ENCODE assay signal across 27 mouse cellular contexts in the genomic region with DNA sequence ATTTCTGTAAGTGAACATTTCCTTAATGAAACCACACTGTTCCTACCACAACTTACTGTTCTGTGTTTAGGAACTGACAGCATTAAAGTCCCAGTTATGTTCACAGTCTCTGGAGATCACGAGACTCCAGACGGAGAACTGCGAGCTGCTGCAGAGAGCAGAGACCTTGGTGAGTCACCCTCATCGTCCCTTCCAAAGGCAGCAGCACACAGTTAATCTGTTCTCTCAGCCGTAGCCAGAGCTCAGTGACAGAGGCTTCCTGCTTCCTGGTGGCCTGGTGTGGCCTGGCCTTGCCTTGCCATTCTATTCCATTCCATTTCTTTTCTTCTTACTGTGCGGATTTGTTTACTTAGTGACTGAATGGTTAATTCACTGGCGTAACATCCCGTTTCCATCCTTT. TPM values are rescaled to one million over a fixed set of nuclear protein-coding genes. Genes with fewer than 3 reads are reported as not detected.
A peak's percentile ranks its signal among the peaks of the same experiment; 100 is the strongest.
DNase-seq lines count a peak whose midpoint lies in the region; ATAC-seq and TF ChIP-seq lines count a peak whose summit lies in the region.
"Had no signal": no experiment of that assay in that cellular context is flagged by ENCODE, and none has a peak within 500 bp of the region (broad histone marks: within the 10 kb centered on the region; RNA-seq: fewer than 3 reads in every experiment).

No protein-coding gene starts in this region.

- WGBS in kidney, adult 2 months = 61% methylated on average over 8 of the region's 8 CpGs
- 64% methylated on average over 8 of the region's 8 CpGs for WGBS in midbrain, embryonic 13.5 days
- 85% methylated on average over 8 of the region's 8 CpGs for WGBS in forebrain, embryonic 15.5 days
- WGBS in forebrain, postnatal 0 days = 85% methylated on average over 8 of the region's 8 CpGs

- H3K27ac ChIP-seq in kidney, adult 2 months (ENCODE audit: insufficient read depth, low read depth, low read length) = no peak overlapping the region
- H3K27ac ChIP-seq in midbrain, embryonic 13.5 days = peak overlapping the region; percentile 64
- no peak overlapping the region for H3K27ac ChIP-seq in forebrain, embryonic 15.5 days (replicated peaks)
- H3K27ac ChIP-seq in forebrain, postnatal 0 days (ENCODE audit: low read depth, low read length) = no peak overlapping the region
- H3K27ac ChIP-seq: embryonic facial prominence, embryonic 10.5 days; hindbrain, postnatal 0 days; left cerebral cortex, adult 2 months had no signal

- peaks cover 11% of the 10 kb centered on the region; the same call in 1 of the 2 replicates for H3K4me1 ChIP-seq in kidney, adult 2 months (ENCODE audit: control insufficient read depth, insufficient read depth, low read length)
- H3K4me1 ChIP-seq in midbrain, embryonic 13.5 days (replicated peaks) = peaks cover 17% of the 10 kb centered on the region
- no peaks in the 10 kb centered on the region for H3K4me1 ChIP-seq in forebrain, embryonic 15.5 days
- no peaks in the 10 kb centered on the region for H3K4me1 ChIP-seq in forebrain, postnatal 0 days (ENCODE audit: insufficient read depth)
- H3K4me1 ChIP-seq: embryonic facial prominence, embryonic 10.5 days had no signal

- H3K36me3 ChIP-seq in kidney, adult 2 months (ENCODE audit: control insufficient read depth, insufficient read depth, low read length) = peaks cover 2% of the 10 kb centered on the region
- H3K36me3 ChIP-seq in midbrain, embryonic 13.5 days = peaks cover 70% of the 10 kb centered on the region
- peaks cover 62% of the 10 kb centered on the region for H3K36me3 ChIP-seq in forebrain, embryonic 15.5 days
- H3K36me3 ChIP-seq in forebrain, postnatal 0 days (ENCODE audit: insufficient read depth) = peaks cover 83% of the 10 kb centered on the region

- peak; percentile 73 for DNase-seq in adrenal gland, adult 2 months
- DNase-seq in adrenal gland, postnatal 4 days (ENCODE audit: low spot score in 2 of 2) = no peak
- peak; percentile 14 for DNase-seq in kidney, adult 2 months
- DNase-seq in kidney, adult 9 months = no peak
- DNase-seq in MN1 (ENCODE audit: low spot score) = peak; percentile 30
- DNase-seq in forebrain, postnatal 0 days = no peak
- DNase-seq: cerebellum, adult 2 months; gastrocnemius, postnatal 25 days; heart, postnatal 10 days; kidney, adult 18-20 months; kidney, postnatal 4 days; layer of hippocampus, adult 9-11 months; left cerebral cortex, postnatal 4 days; liver; thymus, postnatal 25 days had no signal

- H3K9me3 ChIP-seq in midbrain, embryonic 13.5 days = no peaks in the 10 kb centered on the region
- no peaks in the 10 kb centered on the region for H3K9me3 ChIP-seq in forebrain, embryonic 15.5 days
- no peaks in the 10 kb centered on the region for H3K9me3 ChIP-seq in forebrain, postnatal 0 days (ENCODE audit: low read length)
- H3K9me3 ChIP-seq: embryonic facial prominence, embryonic 10.5 days; G1E; megakaryocyte, embryonic 14.5 days had no signal

- H3K27me3 ChIP-seq in kidney, adult 2 months (replicated peaks; ENCODE audit: control insufficient read depth, insufficient read depth, low read length) = no peaks in the 10 kb centered on the region
- H3K27me3 ChIP-seq in midbrain, embryonic 13.5 days = no peaks in the 10 kb centered on the region
- H3K27me3 ChIP-seq in forebrain, embryonic 15.5 days = no peaks in the 10 kb centered on the region
- H3K27me3 ChIP-seq in forebrain, postnatal 0 days (ENCODE audit: insufficient read depth, low read length) = no peaks in the 10 kb centered on the region
- H3K27me3 ChIP-seq: megakaryocyte, embryonic 14.5 days had no signal

- ATAC-seq in midbrain, embryonic 13.5 days = no peak
- ATAC-seq in forebrain, embryonic 15.5 days (replicated peaks) = no peak
- ATAC-seq in forebrain, postnatal 0 days = no peak

- TF ChIP-seq POLR2A in kidney, adult 2 months (IDR thresholded peaks at IDR 0.05; ENCODE audit: low read depth, low read length) = no peak

- H3K4me3 ChIP-seq in kidney, adult 2 months (ENCODE audit: insufficient read depth, low read depth, low read length) = no peak overlapping the region
- no peak overlapping the region for H3K4me3 ChIP-seq in midbrain, embryonic 13.5 days (replicated peaks)
- H3K4me3 ChIP-seq in forebrain, embryonic 15.5 days = no peak overlapping the region
- H3K4me3 ChIP-seq in forebrain, postnatal 0 days (ENCODE audit: low read depth, low read length) = no peak overlapping the region
- H3K4me3 ChIP-seq: embryonic facial prominence, embryonic 10.5 days; left cerebral cortex, adult 2 months; megakaryocyte, embryonic 14.5 days; myocyte had no signal

- TF ChIP-seq CTCF in kidney, adult 2 months (conservative IDR thresholded peaks at IDR 0.05; ENCODE audit: insufficient read depth, insufficient read length, low read depth, low read length) = no peak
- TF ChIP-seq CTCF in forebrain, postnatal 0 days (IDR thresholded peaks at IDR 0.05; ENCODE audit: low read depth) = no peak

- H3K4me2 ChIP-seq in midbrain, embryonic 13.5 days (replicated peaks) = no peak overlapping the region
- no peak overlapping the region for H3K4me2 ChIP-seq in forebrain, embryonic 15.5 days (replicated peaks)
- H3K4me2 ChIP-seq in forebrain, postnatal 0 days (ENCODE audit: low read depth) = no peak overlapping the region

- no peak overlapping the region for H3K9ac ChIP-seq in midbrain, embryonic 13.5 days (replicated peaks)
- no peak overlapping the region for H3K9ac ChIP-seq in forebrain, embryonic 15.5 days (replicated peaks)
- no peak overlapping the region for H3K9ac ChIP-seq in forebrain, postnatal 0 days

RNA-seq across cellular contexts. Expression of a gene that starts 16.9 kb away (rescaled TPM):
- not detected for total RNA-seq in adrenal gland, adult 2 months (2021)
- not detected in 2 replicates for polyA plus RNA-seq in adrenal gland, adult 2 months (2012; rRNA removed)
- total RNA-seq in adrenal gland, postnatal 4 days (2021) = 1 to 10 TPM in 1 of 2 experiments, under 1 TPM in 1; 0.87 to 2.0 TPM
- polyA plus RNA-seq in kidney, adult 2 months (2012; rRNA removed) = not detected in 2 replicates
- polyA plus RNA-seq in midbrain, embryonic 13.5 days (2015; fragmentation: Nextera tagmentation; extraction: Ambion mirVana) = not detected in 2 replicates
- polyA plus RNA-seq in forebrain, embryonic 15.5 days (2015; fragmentation: Nextera tagmentation; extraction: Ambion mirVana) = not detected in 2 replicates
- total RNA-seq in forebrain, postnatal 0 days (2014; rRNA removed) = not detected in 2 replicates
- not detected in 2 replicates for polyA plus RNA-seq in forebrain, postnatal 0 days (2015; fragmentation: Nextera tagmentation; extraction: Ambion mirVana)
- total RNA-seq: G1E; gastrocnemius, postnatal 25 days; heart, postnatal 10 days; hindbrain, postnatal 0 days; left cerebral cortex, adult 2 months; left cerebral cortex, postnatal 4 days had no signal
- polyA plus RNA-seq: cerebellum, adult 2 months; embryonic facial prominence, embryonic 10.5 days; forebrain, embryonic 11.5 days; G1E; hindbrain, postnatal 0 days; liver, embryonic 16.5 days; myocyte; neural tube, embryonic 14.5 days; small intestine, adult 2 months had no signal

RNA-seq across cellular contexts. Expression of a gene that starts 57.8 kb away (rescaled TPM):
- under 1 TPM in 1 of 2 experiments, not detected in 1; 0.12 TPM for total RNA-seq in adrenal gland, adult 2 months (2021)
- polyA plus RNA-seq in adrenal gland, adult 2 months (2012; rRNA removed) = 0.16 and 0.24 TPM in 2 replicates
- under 1 TPM in 1 of 2 experiments, not detected in 1; 0.22 TPM for total RNA-seq in adrenal gland, postnatal 4 days (2021)
- 0.45 TPM in 2 replicates for polyA plus RNA-seq in kidney, adult 2 months (2012; rRNA removed)
- polyA plus RNA-seq in midbrain, embryonic 13.5 days (2015; fragmentation: Nextera tagmentation; extraction: Ambion mirVana) = 0.38 and 0.48 TPM in 2 replicates
- 0.09 and 0.22 TPM in 2 replicates for polyA plus RNA-seq in forebrain, embryonic 15.5 days (2015; fragmentation: Nextera tagmentation; extraction: Ambion mirVana)
- 0.08 and 0.24 TPM in 2 replicates for total RNA-seq in forebrain, postnatal 0 days (2014; rRNA removed)
- polyA plus RNA-seq in forebrain, postnatal 0 days (2015; fragmentation: Nextera tagmentation; extraction: Ambion mirVana) = 0.31 and 0.44 TPM in 2 replicates
- total RNA-seq: gastrocnemius, postnatal 25 days; heart, postnatal 10 days had no signal
- polyA plus RNA-seq: forebrain, embryonic 11.5 days; G1E; liver, embryonic 16.5 days had no signal

Comparison
In these comparisons a context has a peak if more than half of its experiments do, and no peak if none do; other contexts are left out.
1. DNase-seq: peak in adrenal gland, adult 2 months (single experiment), kidney, adult 2 months (single experiment) and MN1 (single experiment); none in adrenal gland, postnatal 4 days (0 of 2), kidney, adult 9 months (single experiment) and forebrain, postnatal 0 days (single experiment).